Mouse (Mus musculus) kidney, postnatal 0 days (tissue): ENCODE data around the gene Lmnb2. TPM values are rescaled to one million over a fixed set of nuclear protein-coding genes. Genes with fewer than 3 reads are reported as not detected.

Source experiments
- ATAC-seq: fragments of 200-750 bp; cut with Nextera tagmentation; replicated peaks from 2 replicates; pipeline ENCODE4 v1.8.0; 2017; ENCODE audit warnings: low read depth, moderate number of reproducible peaks, moderate TSS enrichment, moderate library complexity; ENCODE audit not compliant: low FRiP score
- DNase-seq: peaks from one replicate; pipeline ENCODE4 v3.0.0-alpha.2; 2016; ENCODE audit warnings: low spot score
- H3K27ac ChIP-seq: fragments of 300-500 bp; sonication (generic); 2 replicates; pipeline ENCODE4 v1.5.1; 2014; ENCODE audit warnings: mild to moderate bottlenecking
- H3K27me3 ChIP-seq: fragments of 300-500 bp; sonication (generic); 2 replicates; pipeline ENCODE4 v1.6.1; 2014; ENCODE audit warnings: low read length, mixed read lengths; ENCODE audit not compliant: insufficient read depth
- H3K36me3 ChIP-seq: fragments of 300-500 bp; sonication (generic); 2 replicates; pipeline ENCODE4 v1.6.1; 2014; ENCODE audit warnings: low read length, mixed read lengths; ENCODE audit not compliant: insufficient read depth
- H3K4me1 ChIP-seq: fragments of 300-500 bp; sonication (generic); replicated peaks from 2 replicates; pipeline ENCODE4 v1.6.1; 2014; ENCODE audit warnings: antibody characterized with exemption, low read length, mixed read lengths; ENCODE audit not compliant: insufficient read depth
- H3K4me2 ChIP-seq: fragments of 300-500 bp; sonication (generic); 2 replicates; pipeline ENCODE4 v1.6.1; 2014; ENCODE audit warnings: mild to moderate bottlenecking, low read length, moderate library complexity, mixed read lengths
- H3K4me3 ChIP-seq: fragments of 300-500 bp; sonication (generic); replicated peaks from 2 replicates; pipeline ENCODE4 v1.5.1; 2014; ENCODE audit warnings: low read depth, low read length
- H3K9ac ChIP-seq: fragments of 300-500 bp; sonication (generic); 2 replicates; pipeline ENCODE4 v1.6.1; 2014; ENCODE audit warnings: low read depth, low read length
- H3K9me3 ChIP-seq: fragments of 300-500 bp; sonication (generic); replicated peaks from 2 replicates; pipeline ENCODE4 v1.6.1; 2016; ENCODE audit warnings: low read length, inconsistent platforms, mixed read lengths
- CTCF ChIP-seq: IDR thresholded peaks from 2 replicates; pipeline ENCODE4 v1.5.1; 2016; ENCODE audit warnings: antibody characterized with exemption, low read depth, mild to moderate bottlenecking, moderate library complexity
- WGBS: fragments of 180-500 bp; shearing (Covaris S2); extraction: QIAGEN DNeasy Blood & Tissue Kit; methylation state at CpG from one replicate; pipeline ENCODE4 v1.1.7; 2014; 5-methylcytosine and 5-hydroxymethylcytosine counted together
- polyA plus RNA-seq: library from polyadenylated mRNA; unstranded; fragments of >200 nt; fragmentation: Nextera tagmentation; extraction: Ambion mirVana; gene quantifications from 2 replicates; pipeline ENCODE4 v1.2.1, GENCODE M21; 2015

Gene Lmnb2
- polyA plus RNA-seq, 1 experiment from 2014 or later = 21.9 TPM

DNA sequence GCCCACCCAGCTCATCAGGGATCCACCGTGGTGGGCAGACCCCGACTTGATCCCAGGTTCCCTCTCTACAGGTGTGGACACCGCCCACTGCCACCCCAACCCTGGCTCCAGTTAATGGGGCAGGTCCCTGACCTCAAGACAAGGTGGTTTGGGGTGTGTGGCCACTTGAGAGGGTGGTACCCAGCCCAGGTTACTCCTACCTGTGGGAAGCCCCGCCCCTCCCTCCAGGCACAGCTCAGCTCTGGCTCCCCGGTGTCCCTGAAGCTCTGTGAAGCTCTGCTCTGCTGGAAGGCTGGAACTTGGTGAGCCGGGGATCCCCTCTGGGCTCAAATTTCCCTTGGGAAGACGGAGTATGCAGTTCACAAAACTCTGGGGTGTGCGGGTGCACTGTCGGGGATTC lies 46.5 kb downstream of the Lmnb2 start, which contains the start of gene Tmprss9:
TSS of gene Tmprss9 (plus strand) at position 268 of the 400 bp plus-strand sequence.
- H3K27ac ChIP-seq = no peak within 1 kb of the TSS
- H3K4me2 ChIP-seq = no peak within 1 kb of the TSS
- no peak within 1 kb of the TSS for H3K9ac ChIP-seq
- H3K4me1 ChIP-seq = no peaks in the 10 kb centered on the region
- WGBS = 24% methylated on average over 9 of the region's 9 CpGs
- H3K27me3 ChIP-seq = no peaks in the 10 kb centered on the region
- H3K36me3 ChIP-seq = peaks cover 15% of the 10 kb centered on the region
- DNase-seq (no peak), ATAC-seq (no peak)
- no peak for TF ChIP-seq CTCF
- no peak within 1 kb of the TSS for H3K4me3 ChIP-seq
- H3K9me3 ChIP-seq = no peaks in the 10 kb centered on the region

DNA sequence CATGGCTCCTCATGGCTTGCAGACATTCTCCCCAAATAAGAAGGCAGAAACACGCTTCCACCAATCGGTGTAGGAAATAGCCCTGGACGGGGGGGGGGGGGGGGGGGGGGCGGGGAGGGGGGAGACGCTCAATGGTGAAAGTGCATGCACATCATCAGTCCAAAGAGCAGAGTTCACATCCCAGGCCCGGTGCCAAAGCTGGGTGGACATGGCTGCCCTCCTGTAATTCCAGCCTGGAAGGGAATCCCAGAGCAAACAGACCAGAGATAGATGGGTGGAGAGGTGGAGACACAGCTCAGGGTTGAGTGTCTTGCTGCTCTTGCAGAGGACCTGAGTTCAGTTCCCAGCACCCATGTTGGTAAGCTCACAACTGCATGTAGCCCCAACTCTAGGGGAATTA lies 47.1 kb downstream of the Lmnb2 start:
- Histone ChIP-seq H3K4me3 (no peak overlapping the region), H3K27ac (no peak overlapping the region), H3K9ac (no peak overlapping the region), H3K9me3 (no peaks in the 10 kb centered on the region), H3K4me1 (no peaks in the 10 kb centered on the region), H3K36me3 (peaks cover 20% of the 10 kb centered on the region), H3K4me2 (no peak overlapping the region), H3K27me3 (no peaks in the 10 kb centered on the region)
- ATAC-seq = no peak
- no peak for TF ChIP-seq CTCF
- no peak for DNase-seq
- WGBS = 65% methylated on average over 4 of the region's 6 CpGs

DNA sequence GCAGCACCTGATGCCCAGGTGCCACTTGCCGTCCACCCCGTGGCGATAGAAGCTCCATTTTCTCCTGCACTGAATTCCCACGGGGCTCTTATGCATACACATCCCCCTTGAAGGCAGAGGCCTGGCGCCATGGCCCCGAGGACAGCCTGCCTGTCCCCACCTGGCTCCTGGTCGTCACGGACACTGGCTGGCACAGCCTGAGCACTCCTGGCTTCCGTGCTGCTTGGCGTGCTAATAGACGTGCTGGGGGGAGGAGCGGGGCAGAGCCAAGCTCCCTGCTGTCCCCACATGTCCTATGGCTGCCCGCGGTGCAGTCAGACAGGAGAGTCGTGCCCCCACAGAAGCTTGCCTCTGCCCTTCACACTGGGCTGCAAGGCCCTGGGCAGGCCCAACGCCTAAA lies 53.6 kb downstream of the Lmnb2 start:
- no peak overlapping the region for H3K27ac ChIP-seq
- WGBS = 90% methylated on average over 16 of the region's 16 CpGs
- no peak overlapping the region for H3K4me3 ChIP-seq
- DNase-seq = no peak
- peaks cover 59% of the 10 kb centered on the region for H3K36me3 ChIP-seq
- TF ChIP-seq CTCF = no peak
- H3K9me3 ChIP-seq = no peaks in the 10 kb centered on the region
- no peak for ATAC-seq
- no peak overlapping the region for H3K9ac ChIP-seq
- H3K27me3 ChIP-seq = no peaks in the 10 kb centered on the region
- H3K4me2 ChIP-seq = no peak overlapping the region
- no peaks in the 10 kb centered on the region for H3K4me1 ChIP-seq

DNA sequence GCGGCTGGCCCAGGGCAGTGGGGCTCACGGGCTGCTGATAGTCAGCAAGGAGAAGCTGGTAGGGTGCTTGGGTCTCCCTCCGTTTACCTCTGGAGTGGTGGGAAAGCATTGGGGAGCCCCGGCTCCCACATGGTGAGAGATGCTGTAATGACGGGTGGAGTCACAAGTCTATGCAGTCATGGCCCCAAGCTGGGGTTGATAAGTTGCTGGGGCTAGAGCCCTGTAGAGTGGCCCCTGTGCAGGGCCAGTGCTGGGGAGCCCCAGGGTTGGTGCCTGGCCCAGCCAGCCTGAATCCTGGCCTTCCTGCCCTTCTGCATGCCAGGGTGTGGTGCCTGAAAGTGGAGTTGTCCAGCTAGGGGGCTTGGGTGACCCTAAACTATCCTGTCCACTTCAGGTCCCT lies 55.7 kb downstream of the Lmnb2 start:
- no peak overlapping the region for H3K27ac ChIP-seq
- H3K4me3 ChIP-seq = no peak overlapping the region
- 97% methylated on average over 5 of the region's 5 CpGs for WGBS
- DNase-seq = no peak
- H3K36me3 ChIP-seq = peaks cover 49% of the 10 kb centered on the region
- H3K4me1 ChIP-seq = no peaks in the 10 kb centered on the region
- H3K27me3 ChIP-seq = no peaks in the 10 kb centered on the region
- H3K9ac ChIP-seq = no peak overlapping the region
- no peak overlapping the region for H3K4me2 ChIP-seq
- TF ChIP-seq CTCF = no peak
- no peaks in the 10 kb centered on the region for H3K9me3 ChIP-seq
- no peak for ATAC-seq

DNA sequence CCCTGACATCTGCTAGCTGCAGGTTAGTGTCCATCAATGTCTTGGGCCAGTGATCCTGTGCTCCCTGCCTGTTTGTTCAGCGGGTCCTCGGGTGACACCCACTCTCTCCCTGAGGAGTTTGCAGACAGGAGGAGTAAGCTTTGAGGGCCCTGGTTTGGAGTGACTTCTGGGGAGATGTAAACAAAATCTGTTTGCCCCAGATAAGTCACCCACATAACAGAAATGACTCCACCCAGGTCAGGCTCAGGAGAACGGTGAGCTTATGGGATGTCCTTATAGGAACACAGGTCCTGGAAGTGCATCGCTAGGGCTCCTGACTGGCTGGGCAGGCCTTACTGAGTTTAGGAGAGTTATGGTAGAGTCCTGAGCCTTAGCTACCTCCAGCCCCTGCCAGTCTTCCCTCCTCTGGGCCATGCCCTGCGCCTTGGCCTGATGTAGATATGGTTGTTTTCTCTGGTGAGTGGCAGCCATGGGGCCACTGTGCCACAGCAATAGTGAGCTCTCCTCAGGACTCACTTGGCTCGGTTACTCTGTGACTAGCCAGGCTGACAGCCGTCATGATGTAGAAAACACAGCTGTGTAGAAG lies 59.6 kb downstream of the Lmnb2 start:
- peaks cover 20% of the 10 kb centered on the region for H3K36me3 ChIP-seq
- 0 out of 2 replicates have a peak overlapping the region, but pooled peaks have one; percentile 23 for H3K9ac ChIP-seq
- whole genome bisulfite sequencing = 68% methylated on average over 7 of the region's 7 CpGs
- ATAC-seq = no peak
- no peak overlapping the region for H3K4me2 ChIP-seq
- H3K9me3 ChIP-seq = no peaks in the 10 kb centered on the region
- H3K27ac ChIP-seq = no peak overlapping the region
- H3K27me3 ChIP-seq = no peaks in the 10 kb centered on the region
- no peak for DNase-seq
- H3K4me1 ChIP-seq = peaks cover 16% of the 10 kb centered on the region
- no peak for TF ChIP-seq CTCF
- no peak overlapping the region for H3K4me3 ChIP-seq

DNA sequence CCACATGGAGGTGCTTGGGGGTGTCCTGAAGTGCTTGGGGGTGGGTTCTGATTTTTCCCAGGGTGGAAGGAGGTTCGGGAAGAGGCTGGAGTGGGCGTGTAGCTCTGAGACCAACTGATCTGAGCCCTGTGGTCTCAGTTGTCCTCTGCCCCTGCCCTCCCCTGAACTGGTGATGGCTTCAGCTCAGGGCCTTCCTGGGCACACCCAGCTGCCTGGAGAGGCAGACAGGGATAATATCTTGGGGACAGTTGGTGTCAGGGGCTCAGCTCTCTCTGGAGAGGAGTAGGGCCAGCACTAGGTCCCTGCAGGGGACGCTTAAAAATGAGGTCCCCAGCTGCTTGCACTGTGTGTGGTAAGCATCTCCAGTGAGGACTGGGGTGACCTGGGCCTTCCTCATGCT lies 60.2 kb downstream of the Lmnb2 start:
- no peak for TF ChIP-seq CTCF
- DNase-seq (no peak), ATAC-seq (no peak)
- WGBS = 67% methylated on average over 3 of the region's 3 CpGs
- Histone ChIP-seq H3K9ac (0 out of 2 replicates have a peak overlapping the region, but pooled peaks have one; percentile 23), H3K4me2 (no peak overlapping the region), H3K9me3 (no peaks in the 10 kb centered on the region), H3K27ac (no peak overlapping the region), H3K4me3 (no peak overlapping the region), H3K4me1 (peaks cover 16% of the 10 kb centered on the region), H3K36me3 (peaks cover 19% of the 10 kb centered on the region), H3K27me3 (no peaks in the 10 kb centered on the region)

DNA sequence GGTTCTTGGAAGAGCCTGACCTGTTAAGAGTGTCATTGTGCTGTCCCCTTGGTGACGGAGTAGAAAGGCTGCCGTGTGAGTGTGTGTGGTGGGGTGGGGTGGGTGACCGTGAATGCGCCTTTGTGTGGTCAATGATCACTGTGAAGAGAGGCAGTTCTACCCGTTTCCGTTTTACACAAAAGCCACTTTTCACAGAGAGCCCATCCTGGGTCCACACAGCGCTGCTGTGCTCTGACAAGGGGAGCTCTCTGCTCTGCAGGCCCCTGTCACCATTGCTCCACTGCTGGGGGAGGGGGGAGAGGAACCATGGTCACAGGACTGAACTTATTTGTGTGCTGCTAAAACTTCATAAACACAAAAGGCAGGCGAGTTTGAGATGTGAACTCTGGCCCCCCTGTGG lies 60.7 kb downstream of the Lmnb2 start:
- WGBS = 73% methylated on average over 8 of the region's 8 CpGs
- Histone ChIP-seq H3K27me3 (no peaks in the 10 kb centered on the region), H3K4me3 (no peak overlapping the region), H3K9ac (0 out of 2 replicates have a peak overlapping the region, but pooled peaks have one; percentile 23), H3K4me1 (peaks cover 16% of the 10 kb centered on the region), H3K36me3 (peaks cover 17% of the 10 kb centered on the region), H3K9me3 (no peaks in the 10 kb centered on the region), H3K27ac (no peak overlapping the region), H3K4me2 (no peak overlapping the region)
- TF ChIP-seq CTCF = no peak
- ATAC-seq (no peak), DNase-seq (no peak)
